Mouse (Mus musculus) spleen, adult 18-20 months (tissue): ENCODE results near the gene Rapgef4.

Source experiments
- DNase-seq, 2 experiments: peaks; one replicate each; pipeline ENCODE4 v3.0.0; 2022; ENCODE audit warnings: mixed read lengths in 2 of 2

Rapgef4 gene

DNA sequence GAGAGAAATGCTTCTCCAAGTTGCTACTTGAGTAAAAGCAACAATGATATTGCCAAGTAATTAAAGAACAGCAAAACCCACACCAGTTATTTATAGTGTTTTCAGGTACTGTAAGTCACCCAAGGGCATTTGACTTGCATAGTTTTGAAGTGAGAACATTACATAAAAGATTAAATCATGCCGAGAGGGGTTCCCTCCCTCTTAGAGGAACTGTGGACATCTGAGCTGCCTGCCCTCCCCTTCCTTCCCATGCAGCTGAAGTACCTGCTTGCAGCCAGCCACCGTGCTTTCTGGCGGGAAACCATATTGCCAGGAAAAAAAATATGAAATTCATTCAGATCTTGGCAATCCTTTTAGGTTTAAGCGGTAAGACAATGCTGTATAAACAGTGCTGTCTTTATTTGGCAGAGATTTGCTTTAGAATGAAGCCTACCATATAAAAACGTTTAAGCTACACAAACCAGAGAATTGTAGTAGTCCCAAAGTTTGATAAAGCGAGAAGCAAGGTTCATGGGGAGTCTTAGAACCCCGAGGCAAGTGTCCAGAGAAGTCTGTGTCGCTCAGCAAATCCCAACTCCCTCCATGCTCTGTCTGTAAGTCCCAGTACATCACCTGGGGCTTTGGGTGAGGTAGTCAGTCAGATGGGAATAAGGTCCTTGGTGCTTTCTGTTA is 174.2 kb downstream of the Rapgef4 start:
- DNase-seq = no peak

DNA sequence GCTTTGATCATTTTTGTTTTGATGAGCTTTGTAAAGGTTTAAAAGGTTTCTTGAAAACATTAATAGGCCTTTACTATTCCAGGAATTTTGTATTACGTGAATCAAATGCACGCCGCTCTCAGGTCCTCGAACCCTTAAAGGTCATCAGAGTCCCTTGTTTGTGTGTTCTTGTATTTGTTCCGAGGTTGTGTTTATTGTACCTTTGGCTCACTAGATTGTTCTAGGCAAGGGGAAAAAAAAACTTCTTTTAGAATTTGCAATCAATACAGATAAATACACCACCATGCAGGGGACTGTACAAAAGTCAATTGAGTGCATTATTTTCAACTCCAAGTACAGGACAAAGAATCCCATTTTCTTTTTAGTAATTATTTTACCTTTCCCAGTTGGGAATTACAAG is 175.4 kb downstream of the Rapgef4 start:
- no peak for DNase-seq

DNA sequence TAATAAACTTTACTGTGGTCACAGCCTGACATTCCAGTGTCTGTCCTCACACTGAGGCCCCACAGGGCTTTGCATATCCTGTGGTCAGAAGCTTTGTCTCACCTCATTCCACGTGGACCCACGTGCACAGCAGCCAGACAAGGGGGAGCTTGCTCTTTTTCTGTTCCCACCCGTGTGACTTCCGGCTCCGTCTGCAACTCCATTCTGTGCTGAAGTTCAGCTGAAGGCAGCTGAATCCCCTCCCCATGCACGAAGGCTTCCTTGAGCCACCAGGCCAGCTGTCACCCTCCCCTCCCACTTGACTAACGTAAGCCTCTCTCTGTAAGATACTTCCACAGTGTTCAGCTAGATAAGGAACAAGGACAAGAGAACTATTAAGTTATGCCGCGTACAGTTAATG is 176.5 kb downstream of the Rapgef4 start:
- no peak for DNase-seq

DNA sequence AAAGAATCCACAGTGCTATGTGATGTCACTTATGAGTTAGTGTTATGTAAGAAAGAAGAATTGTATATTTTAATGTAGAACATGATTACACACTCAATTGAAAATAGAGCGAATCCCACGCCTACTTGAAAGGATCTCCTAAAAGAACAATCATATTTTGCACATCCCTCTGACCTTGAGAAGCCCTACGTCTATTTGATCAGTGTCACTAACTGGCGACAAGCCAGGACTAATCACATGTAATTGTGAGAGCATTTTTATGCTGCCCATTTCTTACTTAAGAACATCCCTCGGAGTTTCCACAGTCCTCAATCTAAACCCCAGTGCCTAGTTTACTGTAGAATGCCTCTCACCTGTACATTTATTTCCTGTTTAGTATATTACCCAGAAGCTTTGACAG is 177.0 kb downstream of the Rapgef4 start:
- DNase-seq = no peak

DNA sequence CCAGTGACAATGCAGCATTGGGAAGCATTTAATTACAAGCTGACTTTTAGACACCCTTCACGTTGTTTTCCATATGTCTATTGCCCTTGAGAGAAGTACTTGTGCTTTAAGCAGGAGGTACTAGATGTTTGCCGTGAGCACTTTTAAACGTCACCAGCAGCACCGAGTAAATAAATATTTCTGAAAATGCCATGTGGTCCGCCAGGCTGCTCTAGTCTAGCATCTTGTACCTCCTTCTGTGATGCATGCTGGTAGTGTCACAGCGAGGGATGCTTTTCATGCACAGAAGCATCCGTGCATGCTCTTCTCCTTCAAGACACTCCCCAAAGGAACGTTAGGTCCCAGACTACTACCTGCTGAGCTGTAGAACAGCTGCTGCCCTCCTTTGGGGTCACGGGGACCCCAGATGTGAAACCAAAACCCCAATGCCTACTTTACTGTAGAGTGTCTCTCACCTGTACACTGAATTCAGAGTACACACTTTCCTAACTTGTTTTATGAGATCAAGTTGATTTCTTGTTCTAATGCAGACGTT is 177.7 kb downstream of the Rapgef4 start:
- DNase-seq = no peak

DNA sequence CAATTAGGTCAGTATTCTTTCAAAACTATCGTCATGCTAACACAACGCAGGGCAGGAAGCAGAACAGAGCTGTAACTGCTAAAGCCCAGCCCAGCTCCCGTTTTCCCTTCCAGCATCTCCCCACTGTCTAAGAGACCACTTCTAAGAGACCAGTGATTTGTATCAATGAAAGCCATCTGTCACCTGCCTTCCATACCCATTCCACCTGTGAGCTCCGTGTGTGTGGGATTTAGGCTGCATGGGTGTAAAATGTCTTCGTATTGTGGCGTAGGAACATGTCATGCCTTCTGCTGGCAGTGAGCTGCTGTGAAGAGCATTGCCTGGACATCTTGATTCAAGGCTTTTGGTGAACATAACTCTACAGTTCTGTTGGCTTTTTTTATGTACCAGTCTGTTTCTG is 178.2 kb downstream of the Rapgef4 start:
- no peak for DNase-seq

DNA sequence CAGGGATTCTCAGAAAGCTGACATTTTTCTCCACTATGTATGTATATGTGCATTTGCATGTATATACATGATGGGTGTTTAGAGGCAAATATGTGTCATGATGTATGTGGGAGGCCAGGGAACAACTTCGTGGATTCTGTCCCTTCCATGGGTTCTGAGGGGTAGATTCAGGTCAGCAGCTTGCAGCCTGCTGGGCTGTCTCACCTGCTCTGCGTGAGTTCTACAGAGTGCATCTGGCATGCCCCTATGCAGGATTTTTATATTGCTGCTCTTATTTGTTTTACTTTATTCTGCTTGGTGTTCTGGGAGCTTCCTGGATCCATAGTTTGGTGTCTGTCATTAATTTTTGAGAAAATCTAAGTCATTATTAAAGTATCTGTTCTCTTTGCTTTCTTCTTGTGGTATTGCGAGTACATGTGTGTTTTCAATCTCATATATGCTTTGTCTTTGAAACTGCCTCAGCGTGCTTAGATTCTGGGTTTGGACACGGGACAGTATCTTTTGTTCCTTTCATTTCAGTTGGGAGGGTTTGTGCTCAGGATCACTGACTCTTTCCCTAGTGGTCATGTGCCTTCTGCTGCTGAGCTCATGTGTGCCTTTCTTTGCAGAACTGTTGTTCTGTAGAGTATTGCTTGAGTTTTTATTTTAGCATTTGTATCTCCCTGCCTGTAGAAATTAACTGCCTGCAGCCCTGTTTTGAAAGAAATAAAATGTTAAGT is 184.3 kb downstream of the Rapgef4 start:
- no peak for DNase-seq

DNA sequence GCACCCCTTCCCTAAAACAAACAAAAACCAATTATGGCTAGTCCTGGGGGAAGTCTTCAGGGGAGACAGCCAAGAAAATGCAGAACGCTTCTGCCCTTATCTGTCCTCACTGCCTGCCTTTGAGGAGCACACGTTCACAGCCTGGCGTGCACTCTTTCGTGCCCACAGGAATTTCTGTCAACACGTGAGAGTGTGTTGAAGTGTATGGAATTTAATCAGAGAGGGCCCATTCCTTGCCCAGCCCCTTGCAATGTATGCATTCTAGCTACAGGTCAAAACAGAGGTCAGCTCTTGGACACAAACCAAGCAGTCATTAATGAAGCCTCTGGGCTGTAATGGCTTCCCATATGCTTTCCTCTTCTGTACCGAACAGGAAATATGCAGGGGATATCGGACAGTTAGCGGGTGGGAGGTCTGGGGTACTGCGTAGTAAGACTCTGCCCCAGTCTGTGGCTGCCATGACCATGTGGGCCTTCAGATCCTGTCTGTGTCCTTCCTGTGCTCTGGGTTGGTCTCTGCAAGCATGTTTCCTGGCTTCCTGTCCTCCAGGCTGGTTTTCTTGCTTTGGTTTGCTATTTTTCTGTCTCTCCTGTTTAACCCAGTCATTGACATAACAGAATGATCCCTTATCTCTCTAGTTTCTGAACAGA is 188.5 kb downstream of the Rapgef4 start:
- DNase-seq = no peak

DNA sequence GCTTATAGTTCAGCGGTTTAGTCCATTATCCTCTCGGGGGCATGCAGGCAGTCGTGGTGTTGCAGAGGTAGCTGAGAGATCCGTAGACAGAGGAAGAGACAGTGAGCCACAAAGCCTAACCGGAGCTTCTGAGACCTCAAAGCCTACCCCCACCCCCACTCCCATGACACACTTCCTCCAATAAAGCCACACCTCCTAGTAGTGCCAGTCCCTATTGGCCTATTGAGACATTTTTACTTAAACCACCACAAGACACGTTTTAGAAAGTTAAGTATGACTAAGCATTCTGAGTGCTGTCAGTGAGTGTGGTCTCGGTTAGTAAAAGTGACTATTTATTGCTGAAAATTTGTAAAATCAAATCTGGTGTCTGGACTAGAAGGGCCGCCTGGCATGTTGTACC is 189.5 kb downstream of the Rapgef4 start:
- peak; percentile 55 to 58 for DNase-seq

DNA sequence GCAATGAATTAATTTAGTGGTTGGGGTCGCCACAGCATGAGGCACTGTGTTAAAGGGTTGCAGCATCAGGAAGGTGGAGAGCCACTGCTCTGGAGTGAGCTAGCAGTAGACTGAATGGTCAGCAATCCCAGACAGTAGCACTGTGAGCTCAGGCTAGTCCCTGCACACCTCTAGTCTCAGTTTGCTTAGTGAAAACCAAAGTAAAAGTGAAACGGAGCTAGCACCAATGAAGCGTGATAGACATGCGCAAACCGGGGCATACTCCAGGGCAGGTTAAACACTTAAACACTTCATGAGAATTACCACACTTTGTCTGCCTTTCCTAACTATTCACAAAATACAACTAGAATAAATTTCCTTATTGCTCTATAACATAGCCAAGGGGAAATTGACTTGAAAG is 190.2 kb downstream of the Rapgef4 start:
- peak in 1 of 2 experiments; percentile 23 for DNase-seq

DNA sequence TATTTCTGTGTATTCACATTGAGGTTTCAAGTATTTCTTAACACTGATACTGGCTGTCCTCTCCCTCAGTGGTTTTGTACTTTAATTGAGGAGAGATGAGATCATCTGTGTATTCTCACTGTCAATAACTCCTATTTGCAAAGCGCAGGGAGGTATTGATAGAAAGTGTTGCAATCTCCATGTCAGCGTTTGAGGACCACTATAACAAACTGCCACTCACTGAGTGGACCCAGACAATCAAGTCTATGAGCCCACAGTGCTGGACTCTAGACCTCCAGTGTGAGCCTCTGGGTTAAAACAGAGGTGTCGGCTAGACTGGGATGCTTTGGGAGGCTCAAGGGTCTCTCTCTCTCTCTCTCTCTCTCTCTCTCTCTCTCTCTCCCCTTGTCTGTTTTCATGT is 192.0 kb downstream of the Rapgef4 start:
- DNase-seq = no peak

DNA sequence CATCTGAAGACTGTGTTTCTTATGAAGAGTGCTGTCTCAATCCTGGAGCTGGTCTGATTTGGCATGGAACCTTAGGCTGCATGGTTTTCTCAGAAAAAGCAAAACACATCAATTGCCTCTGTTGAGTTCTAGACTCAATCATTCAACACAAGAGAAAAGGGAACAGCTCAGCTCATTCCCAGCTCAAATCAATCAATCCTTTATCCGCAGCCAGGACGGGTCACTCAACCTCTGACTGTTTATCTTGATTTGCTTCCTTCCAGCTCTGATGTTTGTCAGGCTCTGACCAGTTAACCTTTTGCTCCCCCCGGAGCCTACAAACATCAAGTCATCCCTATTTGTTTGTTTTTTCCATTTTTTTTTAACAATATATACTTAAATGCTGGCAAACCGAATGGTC is 192.8 kb downstream of the Rapgef4 start:
- DNase-seq = no peak

DNA sequence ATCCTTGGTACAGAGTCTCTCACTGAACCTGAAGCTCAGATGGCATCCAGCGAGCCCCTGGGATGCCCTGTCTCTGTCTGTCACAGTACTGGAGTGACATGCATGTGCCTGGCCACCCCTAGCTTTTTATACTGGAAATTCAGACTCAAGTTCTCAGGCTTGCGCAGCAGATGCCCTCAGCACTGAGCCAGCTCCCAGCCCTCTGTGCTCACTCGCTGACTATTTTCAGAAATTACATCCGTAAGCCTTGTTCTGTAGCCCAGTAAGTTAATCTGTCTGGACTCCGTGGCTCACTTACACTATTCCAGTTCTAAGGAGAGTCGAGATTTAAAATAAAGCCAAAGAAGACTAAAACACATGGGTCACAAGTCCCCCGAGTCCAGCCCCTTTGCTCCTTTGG is 194.5 kb downstream of the Rapgef4 start:
- no peak for DNase-seq

DNA sequence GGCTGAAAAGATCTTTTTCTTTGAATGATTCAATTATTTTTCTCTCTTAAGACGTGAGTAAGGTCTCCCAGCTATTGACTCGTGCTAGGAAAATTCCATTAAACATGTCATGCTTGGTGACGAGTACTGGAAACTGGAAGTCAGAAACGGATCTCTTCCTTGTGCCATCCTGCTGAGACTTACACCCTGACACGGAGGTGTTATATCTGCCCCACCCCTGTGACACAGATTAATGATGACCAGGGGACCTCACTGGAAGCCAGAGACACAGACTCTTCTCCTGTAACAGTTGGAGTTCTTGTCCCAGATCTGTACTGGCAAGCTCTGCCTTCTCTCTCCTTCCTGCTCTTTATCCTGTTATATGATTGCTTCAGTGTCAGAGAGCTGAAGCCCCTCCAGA is 194.9 kb downstream of the Rapgef4 start:
- DNase-seq = no peak

DNA sequence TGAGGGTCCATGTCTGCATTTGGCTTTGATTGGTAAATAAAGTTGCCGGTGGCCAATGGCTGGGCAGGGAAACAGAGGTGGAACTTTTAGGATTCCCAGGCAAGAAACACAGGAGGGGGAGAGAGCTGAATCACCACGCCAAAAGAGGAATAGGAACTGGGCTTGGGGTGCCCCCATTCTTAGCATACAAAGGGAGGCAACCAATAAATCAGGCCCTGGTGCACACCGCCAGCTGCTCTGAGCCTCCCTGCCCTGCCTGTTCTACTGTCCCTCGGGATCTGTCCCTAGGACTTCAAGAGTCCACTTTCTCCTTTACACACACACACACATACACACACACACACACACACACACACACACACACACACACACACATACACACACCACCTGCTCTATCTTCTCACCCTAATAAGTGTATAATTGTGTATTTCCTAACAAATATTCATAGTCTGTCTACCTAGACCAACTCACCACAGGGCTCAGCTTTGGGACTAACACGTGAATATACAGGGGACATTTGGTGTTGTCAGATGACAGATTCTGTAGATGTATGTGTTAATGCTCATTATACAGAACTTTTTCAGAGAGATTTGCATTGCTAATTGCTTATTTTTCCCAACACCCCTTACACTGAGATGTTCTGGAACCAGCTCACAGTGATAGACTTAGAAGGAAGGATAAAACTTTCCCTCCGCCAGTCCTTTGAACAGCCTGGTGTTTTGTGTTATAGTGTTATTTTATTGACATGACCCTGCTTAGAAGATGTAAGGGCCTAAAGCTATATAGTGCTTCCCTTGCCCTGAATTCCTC is 196.4 kb downstream of the Rapgef4 start:
- no peak for DNase-seq

DNA sequence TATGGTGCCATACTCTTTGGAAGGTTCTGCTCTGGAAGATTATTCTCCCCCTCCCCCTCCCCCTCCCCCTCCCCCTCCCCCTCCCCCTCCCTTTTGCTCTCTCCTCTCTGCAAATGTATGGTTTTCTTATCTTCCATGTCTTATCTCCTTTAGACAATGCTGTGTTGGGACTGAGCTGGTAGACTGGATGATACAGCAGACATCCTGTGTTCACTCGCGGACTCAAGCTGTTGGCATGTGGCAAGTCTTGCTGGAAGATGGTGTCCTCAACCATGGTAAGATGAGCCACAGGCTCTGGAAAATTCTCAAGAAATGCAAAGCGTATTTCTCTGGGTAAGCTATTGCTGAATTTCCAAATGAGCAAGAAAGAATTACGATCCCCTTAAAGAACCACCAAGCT is 197.0 kb downstream of the Rapgef4 start:
- no peak for DNase-seq

DNA sequence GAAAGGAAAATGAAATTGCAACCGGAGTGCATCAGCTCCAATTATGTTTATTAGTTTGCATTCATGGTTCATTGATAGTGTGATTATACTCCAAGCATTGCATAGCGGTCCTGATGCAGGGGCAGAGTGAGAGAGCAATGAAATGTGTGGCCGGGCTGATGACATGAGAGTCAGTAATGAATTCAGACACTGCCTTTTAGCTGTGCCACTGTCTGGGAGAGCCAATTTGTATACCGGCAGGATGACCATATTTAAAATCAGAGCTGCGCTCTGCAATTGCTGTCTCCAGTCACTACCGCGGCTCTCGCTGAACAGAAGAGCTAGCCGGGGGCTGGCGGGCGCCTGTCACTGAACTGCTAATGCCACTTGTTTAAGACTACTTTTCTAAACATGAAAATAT is 197.5 kb downstream of the Rapgef4 start:
- no peak for DNase-seq

DNA sequence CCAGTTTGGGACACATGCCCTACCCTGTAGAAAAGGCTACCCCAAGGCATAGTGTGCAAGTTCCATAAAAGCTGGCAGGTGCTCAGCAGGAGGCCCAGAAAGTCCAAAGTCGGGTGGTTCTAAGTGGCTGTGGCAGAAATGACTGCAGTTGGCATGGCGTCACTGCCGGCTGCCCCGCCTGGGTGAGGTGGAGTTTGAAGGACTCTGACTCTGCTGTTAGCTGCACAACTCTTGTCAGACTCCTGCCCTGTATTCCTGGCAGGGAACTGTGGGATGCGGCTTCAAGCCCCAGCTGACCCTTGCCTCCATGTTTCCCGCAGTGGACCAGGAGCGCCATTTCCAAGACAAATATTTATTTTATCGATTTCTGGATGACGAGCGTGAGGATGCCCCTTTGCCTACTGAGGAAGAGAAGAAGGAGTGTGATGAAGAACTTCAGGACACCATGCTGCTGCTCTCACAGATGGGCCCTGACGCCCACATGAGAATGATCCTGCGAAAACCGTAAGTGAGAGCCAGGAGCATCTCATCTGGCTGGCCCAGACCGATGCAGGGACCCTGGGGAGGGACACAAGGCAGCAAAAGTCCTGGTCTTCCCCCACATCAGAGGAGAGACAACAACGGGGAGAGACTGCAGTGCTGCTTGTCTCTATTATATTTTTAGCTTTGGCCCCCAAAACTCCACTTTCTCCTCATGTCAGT is 198.7 kb downstream of the Rapgef4 start:
- DNase-seq = no peak

DNA sequence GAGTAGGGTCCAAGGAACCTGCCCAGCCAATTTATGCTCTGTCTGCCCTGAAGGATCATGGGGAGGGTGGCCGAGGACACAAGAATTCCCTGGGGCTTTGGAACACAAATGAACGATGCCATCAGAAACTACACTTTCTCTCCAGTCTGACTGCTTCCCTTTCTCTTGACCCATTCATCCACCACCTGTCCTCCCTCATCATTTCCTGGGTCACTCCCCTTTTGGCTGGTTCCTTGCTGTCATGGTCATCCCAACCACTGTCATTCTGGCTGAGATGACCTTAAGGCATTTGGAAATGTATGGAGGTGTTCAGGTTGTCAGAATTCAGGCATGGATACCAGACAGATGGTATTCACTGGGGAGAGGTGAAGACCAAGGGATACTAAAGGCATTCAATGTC is 200.4 kb downstream of the Rapgef4 start:
- DNase-seq = no peak

DNA sequence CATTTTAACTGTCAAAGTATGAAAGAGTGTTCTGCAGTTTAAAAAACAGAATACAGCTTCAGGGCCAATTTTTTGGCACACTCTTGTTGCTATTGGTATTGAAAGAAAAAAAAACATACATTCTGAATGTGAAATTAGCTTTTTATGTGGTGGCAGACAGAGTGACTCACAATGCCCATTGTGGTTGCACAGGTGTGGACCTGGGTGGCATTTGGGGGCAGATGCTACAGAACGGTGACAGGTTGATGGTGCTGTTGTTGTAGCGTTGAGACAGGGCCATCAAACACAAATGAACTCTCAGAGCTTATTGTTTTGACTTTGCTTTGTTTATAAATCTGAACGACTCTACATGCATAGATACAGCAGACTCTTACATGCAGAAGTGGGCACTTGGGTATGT is 202.7 kb downstream of the Rapgef4 start:
- no peak for DNase-seq

DNA sequence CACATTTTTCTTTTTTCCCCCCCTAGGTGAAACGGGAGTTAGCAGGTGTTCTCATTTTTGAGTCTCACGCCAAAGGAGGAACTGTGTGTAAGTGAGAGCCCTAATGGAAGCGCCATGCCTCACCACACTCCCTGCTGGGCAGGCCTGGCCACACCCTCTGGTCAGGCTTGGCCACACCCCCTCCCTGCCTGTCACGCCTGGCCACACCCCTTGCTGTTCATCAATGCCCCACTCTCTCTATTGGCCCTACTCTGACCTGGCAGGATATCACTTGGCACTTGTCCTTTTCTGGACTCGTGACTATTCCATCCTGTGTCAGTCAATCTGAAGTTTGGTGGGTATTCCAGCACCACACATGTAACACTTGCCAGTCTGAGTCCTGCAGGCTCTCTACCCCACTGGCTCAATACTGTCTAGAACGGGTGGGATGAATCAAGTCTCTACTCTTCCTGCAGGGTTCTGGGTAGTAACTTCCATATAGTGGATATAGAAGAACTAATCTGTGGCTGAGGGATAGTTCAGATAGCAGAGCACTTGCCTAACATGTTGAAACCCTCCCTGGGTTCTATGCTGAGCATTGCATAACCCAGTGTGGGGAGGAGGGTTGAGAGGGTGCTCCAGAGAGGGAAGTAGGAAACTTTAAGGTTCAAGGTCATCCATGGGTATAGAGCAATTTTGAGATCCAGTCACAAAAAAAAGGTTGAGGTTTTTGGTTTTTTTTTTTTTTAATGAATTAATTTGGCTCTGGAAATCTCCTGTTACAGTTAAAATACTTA is 215.3 kb downstream of the Rapgef4 start:
- DNase-seq = peak; percentile 37 to 38

DNA sequence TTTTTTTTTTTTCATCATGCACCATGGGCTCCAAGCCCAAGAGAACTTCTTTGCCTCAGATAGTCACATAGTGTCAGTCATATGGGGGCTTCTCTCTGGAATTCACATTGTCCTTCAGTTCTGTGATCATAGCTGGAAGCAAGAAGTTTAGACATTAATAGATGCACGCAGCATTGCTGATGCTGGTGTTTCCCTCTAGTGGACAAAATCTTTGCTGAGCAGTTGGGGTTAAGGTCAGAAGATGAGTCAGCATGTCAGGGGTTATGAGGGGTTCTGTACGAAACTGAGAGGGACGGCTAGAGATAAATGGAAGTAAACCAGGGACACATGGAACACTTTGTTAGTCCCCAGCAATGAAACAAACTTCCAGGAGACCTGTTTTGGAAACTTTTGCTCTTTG is 216.0 kb downstream of the Rapgef4 start:
- DNase-seq = no peak
